Mouse (Mus musculus) cerebellum, postnatal 14 days (tissue): ENCODE data around the gene Krt23.

Experiments
- DNase-seq, 2 experiments: peaks; one replicate each; pipeline ENCODE4 v3.0.0; 2021; ENCODE audit warnings: mixed read lengths in 2 of 2

Gene Krt23

GRCm38 (mm10) chr11:99448769-99449168 is 44.2 kb downstream of the Krt23 start:
- no peak for DNase-seq

GRCm38 (mm10) chr11:99441220-99441619 is 51.7 kb downstream of the Krt23 start:
- no peak for DNase-seq

DNA sequence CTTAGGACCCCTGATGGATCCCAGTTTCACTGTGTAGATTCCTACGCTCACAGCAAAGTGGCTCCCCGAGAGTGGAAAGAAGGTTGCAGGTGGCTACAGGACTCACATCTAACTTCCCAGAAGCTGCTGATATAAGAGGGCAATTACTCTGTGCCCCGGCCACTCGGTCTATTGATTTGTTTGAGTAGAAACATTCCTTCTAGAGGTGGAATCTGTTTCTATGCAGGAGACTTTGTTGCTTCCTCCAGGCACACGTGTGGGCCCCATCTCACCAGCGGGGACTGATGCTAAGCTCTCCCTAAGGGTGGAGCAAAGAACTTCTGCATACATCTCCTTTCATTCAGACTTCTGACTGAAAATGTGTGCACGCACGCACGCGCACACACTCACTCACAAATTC is 53.5 kb downstream of the Krt23 start:
- no peak for DNase-seq

DNA sequence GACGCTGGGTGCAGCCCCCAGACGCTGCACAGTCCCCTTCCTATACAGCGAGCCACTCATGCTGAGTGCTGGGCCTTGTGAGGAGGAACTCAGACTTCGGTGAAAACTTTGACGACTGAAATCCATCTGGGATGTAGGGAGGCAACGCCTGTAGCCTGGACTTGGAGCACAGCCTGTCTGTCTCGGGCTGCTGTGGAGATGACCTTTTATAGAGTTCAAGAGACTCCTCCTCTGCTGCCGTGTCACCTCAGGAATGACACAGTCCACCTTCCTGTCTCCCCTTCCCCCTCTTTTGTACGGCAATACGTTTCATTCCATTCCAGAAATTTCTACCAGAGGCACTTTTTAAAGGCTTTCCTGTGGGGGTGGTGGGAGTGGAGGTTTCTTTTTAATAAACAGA is 55.0 kb downstream of the Krt23 start, which contains the start of gene Krt20:
Gene Krt20 (minus strand): TSS at position 179 of the 400 bp plus-strand sequence.
- DNase-seq = no peak

GRCm38 (mm10) chr11:99436625-99437024 is 56.3 kb downstream of the Krt23 start:
- no peak for DNase-seq

DNA sequence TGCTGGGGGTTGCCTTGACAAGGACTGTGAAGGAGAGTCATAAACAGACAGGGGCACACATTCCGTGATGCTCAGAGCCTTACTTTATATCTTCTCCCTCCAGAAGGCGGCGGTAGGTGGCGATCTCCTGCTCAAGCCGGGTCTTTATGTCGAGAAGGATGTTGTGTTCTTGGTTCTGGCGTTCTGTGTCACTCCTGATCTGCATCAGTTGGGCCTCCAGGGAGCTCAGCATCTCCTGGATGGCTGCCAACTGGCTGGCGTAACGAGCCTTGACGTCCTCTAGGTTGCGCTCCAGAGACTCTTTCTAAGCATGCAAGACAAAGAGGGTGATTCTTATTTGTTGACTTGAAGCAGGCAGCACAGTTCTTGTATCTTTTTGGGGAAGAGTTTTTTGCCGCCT is 62.3 kb downstream of the Krt23 start:
- peak; percentile 41 to 70 for DNase-seq
